Mouse (Mus musculus): ENCODE data around the gene Ahcyl1. TPM values are rescaled to one million over a fixed set of nuclear protein-coding genes. Genes with fewer than 3 reads are reported as not detected.

The Ahcyl1 gene
- polyA plus RNA-seq, 1 experiment from 2014 or later, result 115 TPM

DNA sequence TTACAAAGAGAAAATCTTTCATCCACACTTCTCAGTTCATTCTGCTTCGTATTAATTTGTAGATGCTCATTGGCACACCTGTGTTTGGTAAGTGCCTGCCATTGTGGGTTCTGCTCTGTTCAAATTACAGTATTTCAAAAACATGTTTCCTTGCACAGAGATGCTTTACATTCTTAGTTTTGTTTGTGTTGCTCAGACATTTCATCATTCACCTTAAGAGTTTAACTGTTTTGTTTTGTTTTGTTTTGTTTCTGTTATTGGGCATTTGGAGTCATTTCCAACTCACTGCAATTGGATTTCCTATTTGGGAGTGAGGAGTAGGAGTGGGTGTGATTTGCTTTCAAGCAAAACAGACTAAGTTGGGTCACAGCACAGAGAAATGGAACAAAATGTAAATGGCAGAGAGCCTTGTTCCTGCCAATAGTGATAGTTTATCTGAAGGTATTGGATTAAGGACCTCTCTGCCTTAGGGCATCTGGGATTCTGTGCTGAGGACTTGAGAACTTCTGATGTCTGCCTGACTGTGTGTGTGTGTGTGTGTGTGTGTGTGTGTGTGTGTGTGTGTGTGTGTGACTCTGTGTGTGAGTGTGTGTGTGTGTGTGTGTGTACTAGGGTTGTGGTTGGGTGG lies 5.5 kb upstream of the Ahcyl1 start:
- no peak for ATAC-seq (ENCODE audit: insufficient number of reproducible peaks, insufficient read depth, low FRiP score, low TSS enrichment, low read depth)
- Histone ChIP-seq H3K9me3 (no peaks in the 10 kb centered on the region), H3K27ac (no peak overlapping the region), H3K4me1 (replicated peaks) (peaks cover 1% of the 10 kb centered on the region; the same call in 1 of the 2 replicates), H3K27me3 (no peaks in the 10 kb centered on the region; the same call in 1 of the 2 replicates), H3K4me2 (no peak overlapping the region), H3K4me3 (replicated peaks) (no peak overlapping the region), H3K36me3 (no peaks in the 10 kb centered on the region), H3K9ac (replicated peaks) (no peak overlapping the region)
- 85% methylated on average over 1 of the region's 1 CpGs for WGBS

DNA sequence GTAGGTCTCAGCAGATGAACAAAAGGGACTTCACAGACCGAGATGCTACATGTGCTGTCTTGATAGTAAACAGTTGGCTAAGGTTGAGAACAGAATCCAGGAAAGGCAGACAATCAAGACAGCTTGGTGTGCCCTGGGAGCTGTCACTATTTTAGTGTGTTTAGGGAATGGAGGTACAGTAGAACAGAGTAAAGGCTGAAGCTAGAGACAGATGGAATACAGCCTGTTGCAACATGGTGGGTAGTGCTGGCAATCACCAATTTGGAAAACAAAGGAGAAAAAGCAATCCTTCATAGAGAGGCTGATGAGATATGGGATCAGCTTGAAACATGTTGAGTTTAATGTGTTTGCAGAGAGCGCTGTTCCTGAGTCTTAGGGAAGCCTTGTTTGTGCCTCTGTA lies 4.3 kb upstream of the Ahcyl1 start:
- Histone ChIP-seq H3K4me1 (replicated peaks) (peaks cover 4% of the 10 kb centered on the region; the same call in 1 of the 2 replicates), H3K27ac (no peak overlapping the region), H3K9me3 (no peaks in the 10 kb centered on the region), H3K27me3 (no peaks in the 10 kb centered on the region; the same call in 1 of the 2 replicates), H3K4me3 (replicated peaks) (no peak overlapping the region), H3K9ac (replicated peaks) (no peak overlapping the region), H3K4me2 (no peak overlapping the region), H3K36me3 (no peaks in the 10 kb centered on the region)
- 90% methylated on average over 2 of the region's 2 CpGs for WGBS
- no peak for ATAC-seq (ENCODE audit: insufficient number of reproducible peaks, insufficient read depth, low FRiP score, low TSS enrichment, low read depth)

DNA sequence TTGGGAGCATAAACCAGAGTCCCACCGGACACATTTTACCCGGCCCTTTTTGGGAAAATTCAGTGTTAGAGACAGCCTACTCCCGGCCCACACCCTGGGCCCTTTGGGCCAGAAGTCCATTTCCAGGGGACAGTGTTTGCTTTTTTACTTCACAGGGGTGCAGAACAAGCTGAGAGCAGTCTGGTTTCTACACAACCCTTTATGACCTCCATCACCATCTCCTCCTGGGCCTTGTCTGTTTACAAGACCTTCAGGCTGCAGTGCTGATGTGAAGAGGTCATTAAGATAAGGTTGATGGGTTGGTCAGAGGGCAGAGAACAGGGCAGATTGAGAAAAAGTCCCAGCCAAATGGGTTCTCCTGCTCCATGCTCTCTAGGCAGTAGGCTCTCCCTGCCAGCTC lies 550 bp upstream of the Ahcyl1 start:
- Histone ChIP-seq H3K4me2 (peak overlapping the region; percentile 44), H3K4me1 (replicated peaks) (peaks cover 26% of the 10 kb centered on the region), H3K27ac (no peak overlapping the region), H3K9ac (replicated peaks) (no peak overlapping the region; the same call in 1 of the 2 replicates), H3K27me3 (no peaks in the 10 kb centered on the region; the same call in 1 of the 2 replicates), H3K36me3 (no peaks in the 10 kb centered on the region), H3K4me3 (replicated peaks) (0 out of 2 replicates have a peak overlapping the region, but pooled peaks have one; percentile 12), H3K9me3 (no peaks in the 10 kb centered on the region)
- ATAC-seq (ENCODE audit: insufficient number of reproducible peaks, insufficient read depth, low FRiP score, low TSS enrichment, low read depth), result 0 out of 2 replicates have a peak, but pooled peaks have one; percentile 2
- 32% methylated on average over 3 of the region's 3 CpGs for WGBS

DNA sequence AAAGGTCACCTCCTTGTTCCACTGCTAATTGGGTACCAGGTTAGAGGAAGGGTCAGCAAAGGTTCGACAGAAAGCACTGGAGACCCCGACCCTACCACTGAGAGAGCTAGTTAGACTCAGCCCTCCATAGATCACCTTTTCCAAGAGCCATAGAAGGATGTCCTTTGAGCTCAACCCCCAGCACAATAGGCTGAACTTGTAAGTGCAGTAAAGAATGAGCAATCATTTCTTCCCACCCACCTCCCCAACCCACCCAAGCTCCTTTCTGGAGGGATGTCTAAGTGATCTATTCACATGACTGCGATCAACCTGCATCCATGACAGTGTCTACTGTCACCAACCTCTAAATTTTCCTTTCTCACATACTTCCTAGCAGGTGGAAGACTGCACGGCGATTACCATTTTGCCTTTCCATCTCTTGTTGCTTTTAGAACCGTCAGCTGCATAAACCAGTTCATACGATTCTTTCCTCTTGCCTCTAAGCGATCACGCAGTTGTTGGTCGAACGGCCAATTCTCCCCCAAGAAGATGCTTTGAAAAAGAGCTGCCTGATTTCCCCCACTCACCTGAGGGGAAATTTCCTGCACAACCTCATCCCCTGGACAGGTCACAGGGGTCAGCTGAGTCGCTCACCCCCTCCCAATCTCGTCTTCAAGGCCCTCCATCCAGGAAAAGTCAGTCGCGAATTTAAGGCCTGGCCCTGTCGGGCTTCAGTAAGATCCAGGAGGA lies 977 bp downstream of the Ahcyl1 start:
- peak overlapping the region; percentile 95 for H3K9ac ChIP-seq (replicated peaks)
- peak overlapping the region; percentile 91 for H3K27ac ChIP-seq
- H3K9me3 ChIP-seq, result no peaks in the 10 kb centered on the region
- H3K4me3 ChIP-seq (replicated peaks), result peak overlapping the region; percentile 84
- WGBS, result 7% methylated on average over 16 of the region's 16 CpGs
- H3K27me3 ChIP-seq, result no peaks in the 10 kb centered on the region; the same call in 1 of the 2 replicates
- peak overlapping the region; percentile 70 for H3K4me2 ChIP-seq
- H3K36me3 ChIP-seq, result no peaks in the 10 kb centered on the region
- H3K4me1 ChIP-seq (replicated peaks), result peaks cover 36% of the 10 kb centered on the region
- ATAC-seq (ENCODE audit: insufficient number of reproducible peaks, insufficient read depth, low FRiP score, low TSS enrichment, low read depth), result no peak

DNA sequence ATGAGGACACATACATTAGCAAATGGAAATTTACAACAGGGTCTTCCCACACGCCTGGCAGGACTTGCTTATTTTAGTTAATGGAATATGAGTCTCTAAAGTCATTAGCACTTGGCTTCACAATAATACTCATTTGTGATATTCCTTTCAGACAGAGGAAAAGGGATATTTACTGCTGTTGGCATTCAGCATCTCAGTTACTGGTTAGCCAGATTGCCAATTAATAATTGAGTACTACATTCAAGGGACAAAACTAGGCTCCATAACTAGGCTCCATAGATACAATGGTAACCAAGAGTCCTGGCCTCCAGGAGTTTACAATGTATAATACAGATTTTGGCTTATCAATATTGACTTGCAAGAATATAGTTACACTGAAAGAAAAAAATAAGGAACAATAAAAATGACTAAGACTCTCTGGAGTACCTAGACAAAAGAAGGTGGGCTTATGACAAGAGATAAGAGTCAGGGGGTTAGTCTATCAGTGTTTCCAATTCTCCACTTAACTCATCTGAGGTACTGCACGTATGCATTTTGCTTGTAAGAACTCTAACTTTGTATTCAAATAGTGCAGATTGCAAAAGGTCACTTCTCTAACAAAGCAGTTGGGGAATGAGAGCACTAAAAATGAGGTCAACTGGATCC lies 2.0 kb downstream of the Ahcyl1 start:
- no peaks in the 10 kb centered on the region; the same call in 1 of the 2 replicates for H3K27me3 ChIP-seq
- H3K4me2 ChIP-seq, result peak overlapping the region; percentile 70
- 70% methylated on average over 2 of the region's 2 CpGs for WGBS
- H3K27ac ChIP-seq, result no peak overlapping the region
- 0 out of 2 replicates have a peak overlapping the region, but pooled peaks have one; percentile 95 for H3K9ac ChIP-seq (replicated peaks)
- ATAC-seq (ENCODE audit: insufficient number of reproducible peaks, insufficient read depth, low FRiP score, low TSS enrichment, low read depth), result no peak
- no peaks in the 10 kb centered on the region for H3K9me3 ChIP-seq
- no peaks in the 10 kb centered on the region for H3K36me3 ChIP-seq
- peaks cover 39% of the 10 kb centered on the region for H3K4me1 ChIP-seq (replicated peaks)
- peak overlapping the region; percentile 84 for H3K4me3 ChIP-seq (replicated peaks)

DNA sequence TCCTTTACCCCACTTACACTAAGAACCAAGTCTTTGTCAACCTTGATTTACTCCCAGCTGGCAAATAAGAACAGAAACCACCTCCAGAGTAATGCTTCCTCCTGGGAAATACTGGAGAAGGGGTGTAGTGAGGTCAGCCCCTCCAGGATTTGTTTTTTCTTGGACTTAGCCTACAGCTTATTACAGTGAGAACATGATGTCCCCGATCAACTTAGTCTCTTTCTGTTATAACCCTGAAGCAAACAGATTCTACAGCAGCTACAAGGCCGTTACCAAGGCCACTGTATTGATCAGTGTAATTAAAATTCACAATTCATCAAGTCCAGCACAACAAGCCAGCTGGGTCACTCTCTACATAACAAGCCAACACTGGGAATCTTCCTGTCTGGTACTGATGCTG lies 6.0 kb downstream of the Ahcyl1 start:
- H3K27me3 ChIP-seq, result no peaks in the 10 kb centered on the region

DNA sequence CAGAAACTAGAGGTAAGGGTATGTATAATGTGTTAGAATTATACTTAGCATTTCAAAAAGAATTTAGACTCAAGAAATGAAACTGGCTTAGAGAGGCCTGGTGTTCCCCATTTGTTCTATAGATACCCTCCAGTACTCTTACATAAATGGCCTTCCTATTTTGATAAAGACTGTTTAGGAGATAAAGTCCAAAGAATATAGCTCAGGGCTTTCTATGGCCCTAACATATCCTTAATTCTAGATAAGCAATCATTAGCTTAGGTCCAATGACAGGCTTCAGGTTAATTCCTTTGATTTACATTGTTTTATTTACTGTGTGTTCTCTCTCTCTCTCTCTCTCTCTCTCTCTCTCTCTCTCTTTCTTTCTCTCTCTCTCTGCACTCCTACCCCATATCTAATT lies 7.1 kb downstream of the Ahcyl1 start:
- H3K4me3 ChIP-seq (replicated peaks), result no peak overlapping the region
- H3K9me3 ChIP-seq, result no peaks in the 10 kb centered on the region
- no peak overlapping the region for H3K9ac ChIP-seq (replicated peaks)
- H3K36me3 ChIP-seq, result no peaks in the 10 kb centered on the region
- no peak overlapping the region for H3K4me2 ChIP-seq
- H3K4me1 ChIP-seq (replicated peaks), result peaks cover 47% of the 10 kb centered on the region
- no peaks in the 10 kb centered on the region for H3K27me3 ChIP-seq
- no peak for ATAC-seq (ENCODE audit: insufficient number of reproducible peaks, insufficient read depth, low FRiP score, low TSS enrichment, low read depth)
- H3K27ac ChIP-seq, result no peak overlapping the region

More for the DNA sequence above, 6.0 kb downstream of the Ahcyl1 start:
- Histone ChIP-seq H3K4me2 (no peak overlapping the region), H3K27ac (no peak overlapping the region), H3K4me3 (replicated peaks) (no peak overlapping the region), H3K4me1 (replicated peaks) (peaks cover 53% of the 10 kb centered on the region), H3K36me3 (no peaks in the 10 kb centered on the region), H3K9me3 (no peaks in the 10 kb centered on the region), H3K9ac (replicated peaks) (no peak overlapping the region)
- no peak for ATAC-seq (ENCODE audit: insufficient number of reproducible peaks, insufficient read depth, low FRiP score, low TSS enrichment, low read depth)
- 80% methylated on average over 2 of the region's 2 CpGs for WGBS

DNA sequence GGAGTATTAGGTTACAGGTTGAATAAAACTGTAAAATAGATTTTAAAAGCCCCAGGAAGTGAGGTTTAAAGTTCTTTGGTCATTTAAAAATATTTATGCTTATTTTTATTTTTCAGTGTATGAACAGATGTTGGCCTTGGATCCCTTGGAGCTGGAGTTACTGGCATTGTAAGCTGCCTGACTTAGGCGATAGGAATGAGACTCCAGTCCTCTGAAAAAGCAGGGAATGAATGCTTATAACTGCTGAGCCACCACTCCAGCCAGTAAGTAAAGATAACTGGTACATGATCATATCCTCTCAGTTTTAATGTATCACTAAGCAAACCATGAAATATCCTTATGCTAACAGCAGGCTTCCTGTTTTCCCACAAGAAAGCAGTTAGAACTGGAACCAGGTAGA lies 8.1 kb downstream of the Ahcyl1 start:
- 60% methylated on average over 1 of the region's 1 CpGs for WGBS
- H3K4me1 ChIP-seq (replicated peaks), result peaks cover 43% of the 10 kb centered on the region
- no peaks in the 10 kb centered on the region for H3K9me3 ChIP-seq
- no peaks in the 10 kb centered on the region for H3K36me3 ChIP-seq
- no peak overlapping the region for H3K4me2 ChIP-seq
- no peak overlapping the region for H3K9ac ChIP-seq (replicated peaks)
- no peak overlapping the region for H3K4me3 ChIP-seq (replicated peaks)
- H3K27me3 ChIP-seq, result no peaks in the 10 kb centered on the region
- no peak for ATAC-seq (ENCODE audit: insufficient number of reproducible peaks, insufficient read depth, low FRiP score, low TSS enrichment, low read depth)
- no peak overlapping the region for H3K27ac ChIP-seq

DNA sequence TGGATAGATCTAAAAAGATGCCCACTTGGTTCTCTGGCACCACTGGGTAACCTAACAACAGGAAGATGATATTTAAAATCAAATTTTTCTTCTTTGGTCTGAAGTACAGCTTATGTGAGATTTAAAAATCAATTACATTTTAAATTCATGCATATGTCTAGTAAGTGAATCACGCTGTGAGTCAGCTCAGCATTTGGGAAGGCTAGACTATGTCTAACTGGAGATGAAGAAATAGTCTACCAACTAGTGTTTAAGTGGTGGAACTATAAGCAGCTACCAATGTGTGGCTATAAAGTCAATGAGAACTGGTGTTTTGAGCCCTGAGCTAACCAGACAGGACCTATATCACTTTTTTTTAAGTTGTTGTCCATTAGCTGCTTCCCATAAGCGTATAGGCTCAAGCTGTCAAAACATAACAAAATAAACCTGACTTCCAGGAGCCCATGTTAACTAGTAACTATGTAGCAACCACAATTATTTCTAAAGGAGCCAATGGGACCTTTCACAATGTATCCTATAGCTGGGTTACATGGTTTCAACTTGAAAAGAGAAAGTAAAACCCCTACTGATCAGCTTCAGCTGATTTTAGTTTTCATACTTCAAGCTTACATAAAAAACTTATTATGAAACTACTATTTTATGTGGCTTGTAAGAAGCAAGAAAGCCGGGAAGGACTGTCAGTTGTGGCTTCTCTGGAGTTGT lies 9.9 kb downstream of the Ahcyl1 start:
- 91% methylated on average over 3 of the region's 3 CpGs for WGBS
- peaks cover 52% of the 10 kb centered on the region for H3K4me1 ChIP-seq (replicated peaks)

DNA sequence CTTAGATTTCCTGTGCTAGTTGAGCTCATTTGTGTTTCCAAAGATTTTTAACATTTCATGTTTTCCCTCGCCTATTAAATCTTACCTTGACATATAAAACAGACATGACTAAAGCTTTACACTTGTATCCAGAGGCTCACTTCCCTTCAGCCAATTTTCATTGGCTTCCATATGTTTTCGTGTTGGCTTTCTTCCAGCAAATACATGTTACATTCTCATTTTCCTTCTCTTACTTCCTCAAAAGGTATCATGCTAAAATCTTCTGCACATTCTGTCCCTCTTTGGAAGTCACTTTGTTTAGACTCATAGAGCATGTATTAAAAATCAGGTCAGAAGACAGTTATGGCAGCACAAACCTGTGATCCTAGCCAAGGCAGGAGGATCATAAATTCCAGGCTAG lies 10.7 kb downstream of the Ahcyl1 start:
- H3K4me1 ChIP-seq (replicated peaks), result peaks cover 52% of the 10 kb centered on the region
- H3K27me3 ChIP-seq, result no peaks in the 10 kb centered on the region
- H3K4me2 ChIP-seq, result no peak overlapping the region
- H3K9ac ChIP-seq (replicated peaks), result no peak overlapping the region
- WGBS, result 66% methylated on average over 2 of the region's 2 CpGs
- H3K36me3 ChIP-seq, result no peaks in the 10 kb centered on the region
- no peak for ATAC-seq (ENCODE audit: insufficient number of reproducible peaks, insufficient read depth, low FRiP score, low TSS enrichment, low read depth)
- no peaks in the 10 kb centered on the region for H3K9me3 ChIP-seq
- H3K27ac ChIP-seq, result no peak overlapping the region
- H3K4me3 ChIP-seq (replicated peaks), result no peak overlapping the region

More for the DNA sequence above, 9.9 kb downstream of the Ahcyl1 start:
- Histone ChIP-seq H3K4me3 (replicated peaks) (no peak overlapping the region), H3K36me3 (no peaks in the 10 kb centered on the region), H3K27me3 (no peaks in the 10 kb centered on the region), H3K9me3 (no peaks in the 10 kb centered on the region), H3K9ac (replicated peaks) (no peak overlapping the region), H3K4me2 (no peak overlapping the region), H3K27ac (no peak overlapping the region)
- no peak for ATAC-seq (ENCODE audit: insufficient number of reproducible peaks, insufficient read depth, low FRiP score, low TSS enrichment, low read depth)

DNA sequence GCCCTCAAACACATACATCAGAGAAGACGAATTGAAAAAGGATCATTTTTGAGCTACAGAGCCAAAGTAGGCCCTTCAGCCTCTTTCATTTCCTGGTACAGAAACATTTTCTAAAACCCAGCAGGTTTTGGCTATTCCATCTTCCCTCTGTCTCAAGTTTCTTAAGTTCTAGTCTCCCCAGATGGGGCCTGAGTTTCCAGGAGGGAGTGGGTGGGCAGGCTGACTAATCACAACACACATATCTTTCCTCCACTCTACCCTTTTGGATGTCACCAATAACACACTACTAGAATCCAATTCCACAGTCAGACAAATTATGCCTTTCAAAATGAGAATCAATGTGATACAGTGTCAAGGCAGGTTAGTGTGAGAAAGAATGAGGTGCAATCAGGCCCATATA lies 12.8 kb downstream of the Ahcyl1 start:
- H3K4me3 ChIP-seq (replicated peaks), result no peak overlapping the region
- no peaks in the 10 kb centered on the region for H3K36me3 ChIP-seq
- H3K9me3 ChIP-seq, result no peaks in the 10 kb centered on the region
- H3K9ac ChIP-seq (replicated peaks), result no peak overlapping the region
- no peak overlapping the region for H3K27ac ChIP-seq
- WGBS, result 67% methylated on average over 1 of the region's 1 CpGs
- peaks cover 52% of the 10 kb centered on the region for H3K4me1 ChIP-seq (replicated peaks)
- no peak overlapping the region for H3K4me2 ChIP-seq
- no peak for ATAC-seq (ENCODE audit: insufficient number of reproducible peaks, insufficient read depth, low FRiP score, low TSS enrichment, low read depth)
- H3K27me3 ChIP-seq, result no peaks in the 10 kb centered on the region

Measured in limb, embryonic 12.5 days (tissue).